Mouse (Mus musculus): Measurements from ENCODE around the gene Nt5m. TPM values are rescaled to one million over a fixed set of nuclear protein-coding genes. Genes with fewer than 3 reads are reported as not detected.

The Nt5m gene
- polyA plus RNA-seq (2012; rRNA removed): 59.8 and 61.8 TPM in 2 replicates

DNA sequence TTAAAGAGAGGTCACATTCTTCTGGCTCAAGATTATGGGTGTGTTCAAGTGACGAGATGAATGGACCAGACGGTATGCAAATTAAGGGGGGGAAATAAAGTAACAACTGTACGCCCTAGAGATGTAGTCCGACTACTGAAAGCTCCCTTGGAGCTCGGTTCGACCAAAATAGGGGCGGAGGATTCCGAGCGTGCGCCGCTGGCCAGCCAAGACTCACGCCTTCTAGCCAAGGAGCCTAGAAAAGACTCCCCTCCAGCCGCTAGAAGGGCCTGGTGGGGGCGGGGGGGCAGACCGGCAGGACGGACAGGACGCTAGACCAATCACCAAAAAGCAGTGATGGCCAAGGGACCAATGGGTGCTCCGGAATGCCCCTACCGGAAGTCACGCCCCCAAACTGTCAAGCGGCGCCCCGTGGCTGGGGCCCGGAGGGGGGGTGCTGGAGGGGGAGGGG, at the start of gene Nt5m:
Nt5m (plus strand) TSS at position 440 of the 451 bp plus-strand sequence.

DNA sequence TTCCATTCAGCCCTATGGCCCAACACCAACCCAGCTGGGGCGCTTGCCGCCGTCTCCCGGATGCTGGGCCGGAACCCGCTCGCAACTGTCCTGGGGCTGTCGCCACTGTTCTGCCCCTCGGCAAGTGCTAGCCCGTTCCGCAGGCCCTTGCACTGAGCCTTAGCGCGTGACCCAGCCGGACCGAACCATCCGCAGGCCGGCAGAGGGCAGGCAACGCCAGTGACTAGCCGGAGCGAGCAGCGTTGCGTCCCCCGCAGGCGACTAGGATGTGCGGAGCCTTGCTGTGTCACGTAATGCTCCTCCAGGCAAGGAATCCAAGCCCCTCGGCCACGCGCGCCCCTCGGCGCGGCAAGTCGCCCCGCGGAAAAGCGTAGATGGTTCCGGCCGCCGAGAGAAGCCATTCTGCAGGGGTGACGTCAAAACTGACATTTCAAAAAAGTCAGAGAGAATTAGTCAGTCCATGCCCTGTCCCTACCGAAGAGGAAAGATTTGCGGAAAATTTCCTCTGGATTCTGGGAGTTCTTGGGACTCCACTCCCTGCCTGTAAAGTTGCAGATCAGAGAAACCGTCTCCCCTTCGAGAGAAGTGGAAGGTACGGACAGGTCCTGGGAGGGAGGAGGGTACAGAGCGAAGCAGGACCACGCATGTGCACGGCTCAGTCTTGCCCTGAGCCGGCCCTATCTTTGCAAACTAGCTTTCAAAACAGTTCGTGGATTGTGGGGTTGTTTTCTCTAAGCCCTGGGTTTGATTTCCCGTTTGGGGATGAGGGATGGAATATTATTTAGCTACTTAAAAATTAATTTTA, 29.4 kb upstream of the Nt5m start, which contains the start of gene Flcn:
Flcn (minus strand) TSS at position 347 of the 805 bp plus-strand sequence.

DNA sequence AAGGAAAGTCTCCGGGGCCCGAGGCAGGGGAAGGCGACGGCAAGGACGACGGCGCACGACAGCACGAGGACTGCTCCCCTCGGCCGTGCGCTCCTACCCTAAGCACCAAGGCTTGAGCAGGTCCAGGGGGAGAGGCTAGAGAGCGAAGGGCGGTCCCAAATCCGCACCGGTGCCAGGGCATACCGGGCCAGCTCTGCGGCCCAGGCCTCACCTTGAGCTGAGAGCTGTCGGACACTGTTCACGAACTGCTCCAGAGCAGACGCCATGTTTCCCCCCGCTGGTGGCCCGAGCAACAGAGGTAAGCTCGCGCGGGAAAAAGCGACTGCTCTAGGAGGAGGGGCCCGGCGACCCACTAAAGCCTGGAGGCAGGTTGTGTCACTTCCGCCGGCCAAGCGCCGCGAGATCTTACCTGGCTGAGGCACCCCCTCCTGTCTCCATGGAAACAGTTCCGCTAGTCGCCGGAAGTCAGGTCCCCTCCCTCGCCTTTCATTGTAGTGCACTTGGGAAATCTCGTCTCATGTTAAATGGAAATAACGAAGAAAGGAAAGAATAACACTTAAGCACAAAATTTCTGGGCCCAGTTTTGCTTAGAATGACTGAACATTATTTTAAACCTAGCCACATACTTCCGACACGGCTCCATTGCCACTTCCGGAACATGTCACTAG, 346 bp downstream of the Nt5m start, which contains the start of gene Cops3:
Cops3 (minus strand) TSS at position 380 of the 668 bp plus-strand sequence.

Other genes with a start within 250 kb of the Nt5m start
- not detected in 2 replicates for gene Olfr223, start 246.2 kb upstream of the Nt5m start, polyA plus RNA-seq (2012; rRNA removed)
- gene Mprip, start 178.1 kb upstream of the Nt5m start, polyA plus RNA-seq (2012; rRNA removed): 110 and 117 TPM in 2 replicates
- gene Pld6, start 51.8 kb upstream of the Nt5m start, polyA plus RNA-seq (2012; rRNA removed): 15.2 and 17.2 TPM in 2 replicates
- gene Flcn, start 29.4 kb upstream of the Nt5m start, polyA plus RNA-seq (2012; rRNA removed): 49.5 and 54.0 TPM in 2 replicates
- gene Cops3, start 391 bp downstream of the Nt5m start, polyA plus RNA-seq (2012; rRNA removed): 56.4 and 59.0 TPM in 2 replicates
- 21.7 and 22.0 TPM in 2 replicates for gene Med9, start 108.8 kb downstream of the Nt5m start, polyA plus RNA-seq (2012; rRNA removed)
- gene Rasd1, start 125.5 kb downstream of the Nt5m start, polyA plus RNA-seq (2012; rRNA removed): 1.2 and 1.3 TPM in 2 replicates
- gene Pemt, start 207.0 kb downstream of the Nt5m start, polyA plus RNA-seq (2012; rRNA removed): 8.8 and 8.9 TPM in 2 replicates